Mouse (Mus musculus) neural tube, embryonic 12.5 days (tissue): ENCODE data around the gene Ccdc51. TPM values are rescaled to one million over a fixed set of nuclear protein-coding genes. Genes with fewer than 3 reads are reported as not detected.
"Not testable (repeated sequence)": the region's sequence is repeated elsewhere in the genome, so short reads cannot be mapped to it uniquely, and the experiment has no call there.

Source experiments
- ATAC-seq: fragments of 200-750 bp; cut with Nextera tagmentation; 2 replicates; pipeline ENCODE4 v1.8.0; 2017; ENCODE audit warnings: low read depth, mild to moderate bottlenecking, moderate TSS enrichment, moderate library complexity; ENCODE audit not compliant: low FRiP score
- H3K27ac ChIP-seq: fragments of 300-500 bp; sonication (generic); 2 replicates; pipeline ENCODE4 v1.5.1; 2016
- H3K27me3 ChIP-seq: fragments of 300-500 bp; sonication (generic); replicated peaks from 2 replicates; pipeline ENCODE4 v1.6.1; 2016; ENCODE audit warnings: mild to moderate bottlenecking
- H3K36me3 ChIP-seq: fragments of 300-500 bp; sonication (generic); 2 replicates; pipeline ENCODE4 v1.6.1; 2016; ENCODE audit warnings: mild to moderate bottlenecking
- H3K4me1 ChIP-seq: fragments of 300-500 bp; sonication (generic); 2 replicates; pipeline ENCODE4 v1.6.1; 2016
- H3K4me2 ChIP-seq: fragments of 300-500 bp; sonication (generic); replicated peaks from 2 replicates; pipeline ENCODE4 v1.6.1; 2016; ENCODE audit warnings: mild to moderate bottlenecking
- H3K4me3 ChIP-seq: fragments of 300-500 bp; sonication (generic); 2 replicates; pipeline ENCODE4 v1.5.1; 2016
- H3K9ac ChIP-seq: fragments of 300-500 bp; sonication (generic); 2 replicates; pipeline ENCODE4 v1.6.1; 2016; ENCODE audit warnings: mild to moderate bottlenecking
- H3K9me3 ChIP-seq: fragments of 300-500 bp; sonication (generic); 2 replicates; pipeline ENCODE4 v1.6.1; 2016; ENCODE audit warnings: mild to moderate bottlenecking
- WGBS: fragments of 180-500 bp; shearing (Covaris S2); methylation state at CpG from one replicate; pipeline ENCODE4 v1.1.7; 2016; 5-methylcytosine and 5-hydroxymethylcytosine counted together
- polyA plus RNA-seq: library from polyadenylated mRNA; unstranded; fragments of >200 nt; fragmentation: Nextera tagmentation; extraction: Ambion mirVana; gene quantifications from 2 replicates; pipeline ENCODE4 v1.2.1, GENCODE M21; 2016

The Ccdc51 gene
- polyA plus RNA-seq, 1 experiment from 2014 or later: 14.5 TPM

GRCm38 (mm10) chr9:109116205-109116604, 33.9 kb downstream of the Ccdc51 start:
- ATAC-seq: no peak
- Histone ChIP-seq H3K27ac (no peak overlapping the region), H3K36me3 (peaks cover 88% of the 10 kb centered on the region), H3K27me3 (no peaks in the 10 kb centered on the region), H3K9me3 (no peaks in the 10 kb centered on the region), H3K9ac (no peak overlapping the region), H3K4me1 (no peaks in the 10 kb centered on the region), H3K4me3 (no peak overlapping the region), H3K4me2 (no peak overlapping the region)
- 93% methylated on average over 10 of the region's 10 CpGs for WGBS

GRCm38 (mm10) chr9:109118106-109118505, 35.8 kb downstream of the Ccdc51 start:
- 96% methylated on average over 4 of the region's 4 CpGs for WGBS
- no peak overlapping the region for H3K27ac ChIP-seq
- peaks cover 69% of the 10 kb centered on the region for H3K36me3 ChIP-seq
- ATAC-seq: no peak
- H3K4me2 ChIP-seq: no peak overlapping the region
- no peaks in the 10 kb centered on the region for H3K27me3 ChIP-seq
- H3K4me3 ChIP-seq: no peak overlapping the region
- no peaks in the 10 kb centered on the region for H3K9me3 ChIP-seq
- H3K4me1 ChIP-seq: no peaks in the 10 kb centered on the region
- H3K9ac ChIP-seq: no peak overlapping the region

DNA sequence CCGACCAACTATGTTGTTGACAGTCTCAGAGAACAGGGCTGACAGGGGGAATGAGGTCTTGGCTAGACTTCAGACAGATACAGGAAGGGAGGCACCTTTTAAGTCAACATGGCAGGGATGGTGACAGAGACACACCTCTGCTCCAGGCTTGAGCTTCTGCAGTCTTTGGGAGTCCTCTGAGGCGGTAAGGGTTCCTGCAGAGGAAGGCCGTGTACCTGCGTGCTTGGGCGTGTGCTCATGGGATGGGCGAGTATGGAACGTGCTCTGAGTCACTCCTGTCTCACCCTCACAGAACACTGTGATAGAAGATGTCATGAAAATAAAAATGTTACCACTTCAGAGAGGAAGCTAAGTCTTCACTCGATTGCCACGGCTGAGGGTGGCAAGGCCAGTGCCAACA, 37.3 kb downstream of the Ccdc51 start:
- WGBS: 93% methylated on average over 9 of the region's 9 CpGs
- no peak for ATAC-seq
- Histone ChIP-seq H3K4me3 (no peak overlapping the region), H3K27ac (no peak overlapping the region), H3K36me3 (peaks cover 54% of the 10 kb centered on the region), H3K4me1 (no peaks in the 10 kb centered on the region), H3K27me3 (no peaks in the 10 kb centered on the region), H3K4me2 (no peak overlapping the region), H3K9ac (no peak overlapping the region), H3K9me3 (no peaks in the 10 kb centered on the region)

GRCm38 (mm10) chr9:109120956-109121355, 38.7 kb downstream of the Ccdc51 start:
- H3K27ac ChIP-seq: no peak overlapping the region
- no peaks in the 10 kb centered on the region for H3K4me1 ChIP-seq
- H3K36me3 ChIP-seq: peaks cover 40% of the 10 kb centered on the region
- H3K27me3 ChIP-seq: no peaks in the 10 kb centered on the region
- no peaks in the 10 kb centered on the region for H3K9me3 ChIP-seq
- no peak overlapping the region for H3K9ac ChIP-seq
- no peak for ATAC-seq
- 91% methylated on average over 6 of the region's 6 CpGs for WGBS
- H3K4me3 ChIP-seq: no peak overlapping the region
- no peak overlapping the region for H3K4me2 ChIP-seq

DNA sequence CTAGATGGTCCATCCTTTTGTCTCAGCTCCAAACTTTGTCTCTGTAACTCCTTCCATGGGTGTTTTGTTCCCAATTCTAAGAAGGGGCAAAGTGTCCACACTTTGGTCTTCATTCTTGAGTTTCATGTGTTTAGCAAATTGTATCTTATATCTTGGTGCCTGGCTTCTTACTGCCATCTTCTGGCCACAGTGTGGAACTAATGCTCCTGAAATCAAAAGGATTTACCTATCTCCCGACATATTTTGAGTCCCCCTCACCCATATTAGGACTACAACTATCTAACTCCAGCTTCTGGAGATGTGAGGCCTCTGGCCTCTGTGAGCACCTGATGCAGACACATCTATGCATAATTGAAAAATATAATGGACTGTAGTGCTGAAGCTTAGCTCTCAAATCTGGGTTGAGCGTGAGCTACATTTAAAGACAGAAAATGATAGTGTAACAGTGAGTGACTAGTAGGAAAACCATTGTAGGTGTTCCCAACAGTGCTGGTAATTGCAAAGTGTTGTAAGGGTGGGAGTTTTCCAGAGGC, 40.3 kb downstream of the Ccdc51 start:
- Histone ChIP-seq H3K27me3 (no peaks in the 10 kb centered on the region), H3K9me3 (no peaks in the 10 kb centered on the region), H3K36me3 (peaks cover 23% of the 10 kb centered on the region), H3K4me3 (no peak overlapping the region), H3K9ac (no peak overlapping the region), H3K4me2 (no peak overlapping the region), H3K4me1 (no peaks in the 10 kb centered on the region), H3K27ac (no peak overlapping the region)
- 52% methylated on average over 2 of the region's 2 CpGs for WGBS
- no peak for ATAC-seq

DNA sequence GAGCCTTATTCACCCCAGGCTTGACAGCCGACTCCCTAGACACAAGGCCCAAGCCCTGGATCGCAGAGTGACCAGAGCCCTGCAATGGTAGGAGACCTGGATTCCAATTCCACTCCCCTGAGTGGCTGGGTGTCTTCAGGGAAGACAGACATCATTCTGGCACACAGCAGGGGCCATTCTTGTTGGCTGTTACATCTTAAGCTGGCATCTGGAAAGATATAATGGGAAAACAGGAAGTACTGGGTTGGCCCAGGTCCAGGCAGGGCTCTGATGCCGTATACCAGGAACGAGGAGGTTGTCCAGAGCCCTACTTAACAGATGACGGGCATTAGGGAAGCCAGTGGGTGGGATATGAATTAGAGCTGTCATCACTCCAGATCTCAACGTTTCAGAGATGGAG, 41.0 kb downstream of the Ccdc51 start:
- Histone ChIP-seq H3K9me3 (no peaks in the 10 kb centered on the region), H3K4me2 (no peak overlapping the region), H3K36me3 (peaks cover 17% of the 10 kb centered on the region), H3K4me3 (no peak overlapping the region), H3K9ac (no peak overlapping the region), H3K4me1 (no peaks in the 10 kb centered on the region), H3K27me3 (no peaks in the 10 kb centered on the region), H3K27ac (no peak overlapping the region)
- ATAC-seq: no peak
- 69% methylated on average over 6 of the region's 6 CpGs for WGBS

DNA sequence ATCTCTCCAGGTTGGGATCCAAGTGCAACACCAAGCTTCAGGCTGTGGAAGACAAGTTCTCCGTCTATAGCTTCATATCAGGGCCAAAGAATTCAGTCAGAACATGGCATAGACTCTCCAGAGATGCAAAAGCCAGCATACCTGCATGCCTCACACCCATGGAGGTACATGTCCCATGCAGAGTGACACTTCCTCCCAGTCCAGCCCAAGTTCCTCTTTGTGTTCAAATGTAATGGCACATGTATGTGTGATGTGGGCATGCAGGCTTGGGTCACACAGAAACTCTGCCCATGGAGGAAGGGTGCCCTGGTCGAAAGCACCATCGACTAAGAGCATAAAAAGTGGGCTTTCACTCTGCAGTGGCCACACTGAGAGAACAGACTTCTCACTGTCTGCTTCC, 41.9 kb downstream of the Ccdc51 start:
- Histone ChIP-seq H3K9ac (no peak overlapping the region), H3K4me3 (no peak overlapping the region), H3K4me1 (no peaks in the 10 kb centered on the region), H3K27ac (no peak overlapping the region), H3K9me3 (no peaks in the 10 kb centered on the region), H3K4me2 (no peak overlapping the region), H3K27me3 (no peaks in the 10 kb centered on the region), H3K36me3 (peaks cover 8% of the 10 kb centered on the region)
- WGBS: 87% methylated on average over 3 of the region's 3 CpGs
- ATAC-seq: no peak

DNA sequence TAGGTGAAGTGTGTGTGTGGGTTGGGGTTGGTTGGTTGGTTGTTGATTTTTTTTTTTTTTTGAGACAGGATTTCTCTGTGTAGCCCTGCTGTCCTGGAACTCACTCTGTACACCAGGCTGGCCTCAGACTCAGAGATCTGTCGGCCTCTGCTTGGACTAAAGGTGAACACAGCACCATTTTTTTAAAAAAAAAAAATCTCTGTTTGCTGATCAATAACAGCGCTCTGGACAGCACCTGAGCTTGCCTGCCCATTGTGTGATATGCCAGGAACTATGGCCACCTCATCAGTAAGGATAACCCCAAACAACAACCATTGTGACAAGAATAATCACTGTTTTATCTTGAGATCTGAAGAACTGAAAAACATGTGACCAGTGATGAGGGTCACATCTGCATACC, 42.8 kb downstream of the Ccdc51 start:
- no peaks in the 10 kb centered on the region for H3K27me3 ChIP-seq
- no peaks in the 10 kb centered on the region for H3K4me1 ChIP-seq
- no peak overlapping the region for H3K27ac ChIP-seq
- ATAC-seq: no peak
- no peaks in the 10 kb centered on the region for H3K9me3 ChIP-seq
- H3K4me3 ChIP-seq: no peak overlapping the region
- H3K9ac ChIP-seq: no peak overlapping the region
- no peaks in the 10 kb centered on the region for H3K36me3 ChIP-seq
- no peak overlapping the region for H3K4me2 ChIP-seq
- 77% methylated on average over 2 of the region's 2 CpGs for WGBS

DNA sequence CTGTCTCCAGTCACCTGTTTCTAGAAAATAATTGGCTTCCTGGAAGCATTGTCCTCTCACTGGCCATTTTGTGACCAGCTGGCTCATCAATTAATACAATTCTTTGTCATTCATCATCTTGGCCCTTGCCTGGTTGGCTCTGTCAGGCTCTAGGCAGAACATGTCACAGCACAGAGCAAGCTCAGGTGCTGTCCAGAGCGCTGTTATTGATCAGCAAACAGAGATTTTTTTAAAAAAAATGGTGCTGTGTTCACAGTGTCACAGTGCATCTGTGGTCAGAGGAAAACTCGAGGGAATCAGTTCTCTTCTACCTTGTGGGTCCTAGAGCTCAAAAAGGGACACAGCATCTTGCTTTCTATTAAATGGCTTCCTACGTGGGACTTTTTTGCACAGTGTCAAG, 43.2 kb downstream of the Ccdc51 start:
- Histone ChIP-seq H3K4me1 (no peaks in the 10 kb centered on the region), H3K27ac (no peak overlapping the region), H3K36me3 (no peaks in the 10 kb centered on the region), H3K9ac (no peak overlapping the region), H3K27me3 (no peaks in the 10 kb centered on the region), H3K9me3 (no peaks in the 10 kb centered on the region), H3K4me2 (no peak overlapping the region), H3K4me3 (no peak overlapping the region)
- no peak for ATAC-seq
- WGBS: 78% methylated on average over 3 of the region's 3 CpGs

GRCm38 (mm10) chr9:109127076-109127475, 44.8 kb downstream of the Ccdc51 start:
- no peaks in the 10 kb centered on the region for H3K4me1 ChIP-seq
- H3K27ac ChIP-seq: no peak overlapping the region
- no peaks in the 10 kb centered on the region for H3K9me3 ChIP-seq
- no peak for ATAC-seq
- H3K27me3 ChIP-seq: no peaks in the 10 kb centered on the region
- H3K9ac ChIP-seq: no peak overlapping the region
- 90% methylated on average over 4 of the region's 4 CpGs for WGBS
- H3K36me3 ChIP-seq: no peaks in the 10 kb centered on the region
- no peak overlapping the region for H3K4me3 ChIP-seq
- H3K4me2 ChIP-seq: no peak overlapping the region

DNA sequence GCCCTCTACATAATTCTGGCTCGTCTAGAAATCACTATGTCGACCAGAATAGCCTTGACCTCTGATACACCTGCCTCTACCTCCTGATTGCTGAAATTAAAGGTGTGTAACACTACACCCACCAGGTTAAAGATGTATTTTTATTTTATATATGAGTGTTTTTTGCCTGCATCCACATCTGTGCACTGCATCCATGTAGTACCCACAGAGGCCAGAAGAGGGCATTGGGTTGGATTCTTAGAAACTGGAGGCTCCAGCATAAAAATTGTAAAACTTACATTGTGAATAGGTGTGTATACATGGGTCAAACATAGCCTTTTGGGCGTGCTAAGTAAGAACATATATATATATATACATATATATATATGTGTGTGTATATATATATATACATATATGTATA, 45.9 kb downstream of the Ccdc51 start:
- no peaks in the 10 kb centered on the region for H3K4me1 ChIP-seq
- no peaks in the 10 kb centered on the region for H3K27me3 ChIP-seq
- no peak overlapping the region for H3K9ac ChIP-seq
- H3K4me3 ChIP-seq: no peak overlapping the region
- H3K9me3 ChIP-seq: no peaks in the 10 kb centered on the region
- H3K27ac ChIP-seq: no peak overlapping the region
- no peaks in the 10 kb centered on the region for H3K36me3 ChIP-seq
- ATAC-seq: no peak
- WGBS: 60% methylated on average over 3 of the region's 3 CpGs
- no peak overlapping the region for H3K4me2 ChIP-seq

DNA sequence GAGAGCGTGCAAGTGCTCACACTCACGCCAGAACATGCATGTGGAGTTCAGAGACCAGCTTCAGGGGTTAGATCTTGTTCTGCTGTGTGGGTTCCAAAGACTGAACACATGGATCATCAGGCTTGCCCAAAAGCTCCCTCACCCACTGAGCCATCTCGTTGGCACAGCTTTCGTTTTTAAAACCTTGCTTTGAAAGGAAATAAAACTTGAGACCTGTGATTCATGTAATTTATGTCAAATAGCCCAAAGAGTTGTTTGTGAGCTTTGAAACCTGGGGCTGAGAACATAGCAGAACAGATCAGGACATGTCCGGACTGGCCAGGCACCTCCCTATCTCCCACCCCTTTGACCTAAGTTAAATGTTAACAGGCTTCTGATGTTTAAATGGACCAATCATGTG, 47.8 kb downstream of the Ccdc51 start:
- Histone ChIP-seq H3K4me2 (no peak overlapping the region), H3K9ac (no peak overlapping the region), H3K27ac (no peak overlapping the region), H3K4me3 (no peak overlapping the region), H3K27me3 (no peaks in the 10 kb centered on the region), H3K36me3 (no peaks in the 10 kb centered on the region), H3K4me1 (no peaks in the 10 kb centered on the region), H3K9me3 (no peaks in the 10 kb centered on the region)
- no peak for ATAC-seq
- 90% methylated on average over 5 of the region's 5 CpGs for WGBS

- not testable (repeated sequence) for H3K36me3 ChIP-seq, ATAC-seq, H3K4me1 ChIP-seq, H3K27me3 ChIP-seq, H3K4me2 ChIP-seq, H3K4me3 ChIP-seq, H3K9ac ChIP-seq, H3K9me3 ChIP-seq, H3K27ac ChIP-seq
- 70% methylated on average over 4 of the region's 4 CpGs for WGBS
Measured at GRCm38 (mm10) chr9:109140414-109140813, 58.1 kb downstream of the Ccdc51 start.
